Mouse (Mus musculus): ENCODE measurements around the gene Olfr685. TPM values are rescaled to one million over a fixed set of nuclear protein-coding genes. Genes with fewer than 3 reads are reported as not detected.
A peak's percentile ranks its signal among the peaks of the same experiment; 100 is the strongest.

Olfr685 gene
- not detected in 2 replicates for polyA plus RNA-seq (2014; fragmentation: Nextera tagmentation; extraction: Ambion mirVana)

DNA sequence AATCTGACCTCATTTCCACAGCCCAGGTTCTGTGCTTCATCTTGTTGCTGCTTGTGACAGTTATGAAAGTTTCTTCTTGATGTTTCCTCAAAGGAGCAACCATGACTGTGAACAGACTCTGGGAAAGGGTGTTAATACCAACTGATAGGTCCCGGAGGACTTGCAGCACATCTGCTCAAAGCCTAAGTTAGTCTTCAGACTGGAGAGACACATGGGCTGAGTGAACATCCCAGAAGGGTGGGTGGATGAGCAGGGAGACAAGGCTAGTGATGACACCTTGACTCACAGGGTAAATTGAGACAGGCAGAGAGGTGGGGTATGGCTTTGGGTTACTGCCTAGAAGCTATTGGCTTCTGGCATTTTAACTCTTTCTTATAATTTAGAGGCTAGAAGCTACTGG, at the start of gene Olfr685:
Gene Olfr685 (minus strand): TSS at position 101 of the 400 bp plus-strand sequence.
- H3K4me2 ChIP-seq: no peak within 1 kb of the TSS
- H3K4me3 ChIP-seq (ENCODE audit: low read depth, low read length): no peak within 1 kb of the TSS

DNA sequence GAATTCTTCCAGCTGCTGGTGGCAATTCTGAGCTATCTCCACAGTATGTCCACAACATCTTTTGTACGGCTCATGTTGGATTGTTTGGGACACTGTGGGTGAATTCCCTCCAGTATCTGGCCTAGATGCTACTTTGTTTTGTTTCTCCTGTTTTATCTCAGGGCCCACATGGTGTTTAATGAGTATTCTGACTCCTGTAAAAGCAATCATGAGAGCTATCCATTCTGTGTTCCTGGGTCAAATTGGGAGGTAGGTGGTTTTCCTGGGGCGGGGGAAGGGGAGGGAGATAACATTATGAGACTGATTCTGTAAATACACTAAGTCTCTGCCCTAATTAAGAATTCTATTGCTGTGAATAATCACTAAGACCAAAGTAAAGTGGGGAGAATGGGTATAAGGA, 43.6 kb upstream of the Olfr685 start:
- H3K9me3 ChIP-seq (ENCODE audit: control insufficient read depth, low read length): no peaks in the 10 kb centered on the region

More for the DNA sequence above, at the start of gene Olfr685:
- DNase-seq (ENCODE audit: low spot score) (no peak), ATAC-seq (replicated peaks; ENCODE audit: low FRiP score) (no peak)
- 84% methylated on average over 1 of the region's 1 CpGs for WGBS
- no peaks in the 10 kb centered on the region for H3K27me3 ChIP-seq (replicated peaks; ENCODE audit: control insufficient read depth, insufficient read depth, low read length)
- no peaks in the 10 kb centered on the region for H3K36me3 ChIP-seq (ENCODE audit: control insufficient read depth, insufficient read depth, low read length)
- no peak within 1 kb of the TSS for H3K27ac ChIP-seq (ENCODE audit: low read depth, low read length)
- H3K9me3 ChIP-seq (ENCODE audit: control insufficient read depth, low read length): no peaks in the 10 kb centered on the region
- no peaks in the 10 kb centered on the region for H3K4me1 ChIP-seq (replicated peaks; ENCODE audit: control insufficient read depth, insufficient read depth, low read length)
- no peak within 1 kb of the TSS for H3K9ac ChIP-seq (ENCODE audit: low read depth, low read length)

DNA sequence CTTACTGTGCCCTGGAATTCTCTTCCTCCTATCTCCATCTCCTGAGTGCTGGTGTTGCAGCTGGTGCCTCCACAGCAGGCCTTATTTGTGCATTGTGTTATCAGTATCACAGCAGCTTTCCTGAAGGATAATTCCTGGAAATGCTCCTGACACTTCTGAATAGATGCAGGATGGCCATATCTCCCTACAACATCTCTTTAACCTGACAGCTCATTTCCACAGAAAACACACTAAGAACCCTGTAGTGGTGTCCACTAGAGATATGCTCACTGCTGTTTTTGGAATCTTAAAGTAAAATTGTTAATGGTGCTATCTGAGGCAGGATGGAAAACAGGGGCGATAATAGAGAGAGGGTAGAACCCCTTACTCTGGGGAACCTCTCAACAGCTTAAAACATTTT, 42.3 kb upstream of the Olfr685 start:
- Histone ChIP-seq H3K36me3 (ENCODE audit: control insufficient read depth, insufficient read depth, low read length) (no peaks in the 10 kb centered on the region), H3K27ac (ENCODE audit: low read depth, low read length) (no peak overlapping the region), H3K4me3 (ENCODE audit: low read depth, low read length) (no peak overlapping the region), H3K4me2 (no peak overlapping the region), H3K9ac (ENCODE audit: low read depth, low read length) (no peak overlapping the region), H3K27me3 (replicated peaks; ENCODE audit: control insufficient read depth, insufficient read depth, low read length) (no peaks in the 10 kb centered on the region), H3K9me3 (ENCODE audit: control insufficient read depth, low read length) (no peaks in the 10 kb centered on the region), H3K4me1 (replicated peaks; ENCODE audit: control insufficient read depth, insufficient read depth, low read length) (no peaks in the 10 kb centered on the region)
- 67% methylated on average over 1 of the region's 1 CpGs for WGBS
- ATAC-seq (replicated peaks; ENCODE audit: low FRiP score) (peak; percentile 30; the same call in 1 of the 2 replicates), DNase-seq (ENCODE audit: low spot score) (no peak)

More for the DNA sequence above, 43.6 kb upstream of the Olfr685 start:
- no peaks in the 10 kb centered on the region for H3K4me1 ChIP-seq (replicated peaks; ENCODE audit: control insufficient read depth, insufficient read depth, low read length)
- H3K9ac ChIP-seq (ENCODE audit: low read depth, low read length): no peak overlapping the region
- no peaks in the 10 kb centered on the region for H3K27me3 ChIP-seq (replicated peaks; ENCODE audit: control insufficient read depth, insufficient read depth, low read length)
- H3K36me3 ChIP-seq (ENCODE audit: control insufficient read depth, insufficient read depth, low read length): no peaks in the 10 kb centered on the region
- DNase-seq (ENCODE audit: low spot score) (no peak), ATAC-seq (replicated peaks; ENCODE audit: low FRiP score) (no peak)
- 73% methylated on average over 2 of the region's 2 CpGs for WGBS
- no peak overlapping the region for H3K4me2 ChIP-seq
- no peak overlapping the region for H3K27ac ChIP-seq (ENCODE audit: low read depth, low read length)
- no peak overlapping the region for H3K4me3 ChIP-seq (ENCODE audit: low read depth, low read length)

DNA sequence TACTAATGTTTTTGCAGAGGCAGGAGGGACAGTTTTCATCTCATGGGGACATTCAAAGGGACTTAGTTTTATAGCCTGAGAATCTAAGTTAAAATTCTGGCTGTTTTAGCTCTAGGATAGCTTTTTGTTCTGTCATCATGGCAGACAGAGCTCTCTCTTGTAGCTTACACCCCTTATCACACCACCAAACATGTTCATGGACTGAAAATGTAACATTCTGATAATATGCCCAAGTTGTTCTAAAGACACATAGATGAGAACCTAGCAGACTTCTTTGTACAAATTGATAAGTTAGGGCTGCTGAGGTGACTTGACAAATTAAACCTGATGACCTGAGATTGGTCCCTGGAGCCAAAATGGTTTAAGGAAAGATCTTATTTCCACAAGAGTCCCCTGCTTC, 40.9 kb upstream of the Olfr685 start:
- H3K4me3 ChIP-seq (ENCODE audit: low read depth, low read length): no peak overlapping the region
- ATAC-seq (replicated peaks; ENCODE audit: low FRiP score) (peak; percentile 80), DNase-seq (ENCODE audit: low spot score) (no peak)
- H3K27me3 ChIP-seq (replicated peaks; ENCODE audit: control insufficient read depth, insufficient read depth, low read length): no peaks in the 10 kb centered on the region
- H3K4me1 ChIP-seq (replicated peaks; ENCODE audit: control insufficient read depth, insufficient read depth, low read length): no peaks in the 10 kb centered on the region
- H3K9ac ChIP-seq (ENCODE audit: low read depth, low read length): no peak overlapping the region
- H3K9me3 ChIP-seq (ENCODE audit: control insufficient read depth, low read length): no peaks in the 10 kb centered on the region
- no peak overlapping the region for H3K27ac ChIP-seq (ENCODE audit: low read depth, low read length)
- H3K4me2 ChIP-seq: no peak overlapping the region
- no peaks in the 10 kb centered on the region for H3K36me3 ChIP-seq (ENCODE audit: control insufficient read depth, insufficient read depth, low read length)

DNA sequence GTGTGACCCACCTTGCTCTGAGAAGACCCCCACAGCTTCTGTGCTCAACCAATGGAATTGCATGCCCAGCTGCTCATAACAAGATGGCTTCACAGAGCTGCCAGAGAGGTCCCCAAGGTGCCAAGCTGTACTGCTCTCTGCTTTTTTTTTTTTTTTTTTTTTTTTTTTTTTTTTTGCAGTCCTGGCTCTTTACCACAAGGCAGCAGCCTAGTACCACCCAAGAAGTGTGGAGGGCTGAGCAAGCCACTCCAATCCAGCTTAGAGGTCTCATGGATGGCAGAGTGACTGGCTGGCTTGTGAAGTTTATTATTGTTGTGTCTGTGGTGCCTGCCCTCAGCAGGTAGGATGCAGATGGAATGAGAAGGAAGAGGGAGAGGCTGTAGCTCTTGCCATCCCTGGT, 40.3 kb upstream of the Olfr685 start:
- Histone ChIP-seq H3K36me3 (ENCODE audit: control insufficient read depth, insufficient read depth, low read length) (no peaks in the 10 kb centered on the region), H3K4me2 (no peak overlapping the region), H3K9ac (ENCODE audit: low read depth, low read length) (no peak overlapping the region), H3K9me3 (ENCODE audit: control insufficient read depth, low read length) (no peaks in the 10 kb centered on the region), H3K27ac (ENCODE audit: low read depth, low read length) (no peak overlapping the region), H3K27me3 (replicated peaks; ENCODE audit: control insufficient read depth, insufficient read depth, low read length) (no peaks in the 10 kb centered on the region), H3K4me3 (ENCODE audit: low read depth, low read length) (no peak overlapping the region), H3K4me1 (replicated peaks; ENCODE audit: control insufficient read depth, insufficient read depth, low read length) (no peaks in the 10 kb centered on the region)
- ATAC-seq (replicated peaks; ENCODE audit: low FRiP score) (peak; percentile 59; the same call in 1 of the 2 replicates), DNase-seq (ENCODE audit: low spot score) (no peak)

DNA sequence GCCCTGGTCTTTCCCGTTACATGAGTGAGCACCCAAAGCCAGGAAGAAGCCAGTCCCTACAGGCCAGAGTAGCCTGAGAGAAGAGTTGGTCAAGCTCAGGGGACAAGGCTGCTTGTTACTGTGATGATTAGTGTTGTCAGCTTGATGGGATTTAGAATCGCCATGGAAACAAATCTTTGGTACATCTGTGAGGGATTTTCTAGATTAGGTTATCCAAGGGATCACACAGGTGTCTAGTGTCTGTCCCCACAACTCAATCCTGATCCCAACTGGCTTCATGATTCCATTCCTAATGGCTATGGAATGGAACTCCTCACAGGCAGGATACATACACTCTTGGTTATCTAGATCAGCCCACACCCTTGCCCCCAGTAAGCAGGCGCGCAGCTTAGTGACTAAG, 32.5 kb upstream of the Olfr685 start:
- Histone ChIP-seq H3K36me3 (ENCODE audit: control insufficient read depth, insufficient read depth, low read length) (no peaks in the 10 kb centered on the region), H3K27ac (ENCODE audit: low read depth, low read length) (no peak overlapping the region), H3K4me1 (replicated peaks; ENCODE audit: control insufficient read depth, insufficient read depth, low read length) (no peaks in the 10 kb centered on the region), H3K4me2 (no peak overlapping the region), H3K4me3 (ENCODE audit: low read depth, low read length) (no peak overlapping the region), H3K9me3 (ENCODE audit: control insufficient read depth, low read length) (no peaks in the 10 kb centered on the region), H3K9ac (ENCODE audit: low read depth, low read length) (no peak overlapping the region), H3K27me3 (replicated peaks; ENCODE audit: control insufficient read depth, insufficient read depth, low read length) (no peaks in the 10 kb centered on the region)
- 72% methylated on average over 4 of the region's 4 CpGs for WGBS
- no peak for DNase-seq (ENCODE audit: low spot score)
- ATAC-seq (replicated peaks; ENCODE audit: low FRiP score): no peak

DNA sequence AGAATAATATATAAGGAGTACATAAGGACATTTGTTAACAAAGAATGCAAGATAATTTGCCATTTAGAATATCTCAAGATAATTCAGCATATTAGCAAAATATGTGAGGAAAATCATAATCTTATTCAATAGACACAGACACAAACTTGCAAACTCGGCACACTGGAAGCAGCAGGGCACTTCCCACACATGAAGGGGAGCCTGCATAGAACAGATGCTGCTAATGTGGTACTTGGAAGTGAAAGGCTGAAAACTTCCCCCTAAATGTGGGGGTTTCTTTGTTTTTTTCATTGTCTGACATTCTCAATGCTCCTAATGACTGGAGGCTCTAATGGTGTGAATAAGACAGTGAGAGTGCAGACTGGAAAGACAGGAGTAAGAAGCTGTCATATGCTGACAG, 28.9 kb upstream of the Olfr685 start:
- Histone ChIP-seq H3K27me3 (replicated peaks; ENCODE audit: control insufficient read depth, insufficient read depth, low read length) (no peaks in the 10 kb centered on the region), H3K27ac (ENCODE audit: low read depth, low read length) (no peak overlapping the region), H3K4me3 (ENCODE audit: low read depth, low read length) (no peak overlapping the region), H3K4me1 (replicated peaks; ENCODE audit: control insufficient read depth, insufficient read depth, low read length) (no peaks in the 10 kb centered on the region), H3K9me3 (ENCODE audit: control insufficient read depth, low read length) (no peaks in the 10 kb centered on the region), H3K4me2 (no peak overlapping the region), H3K9ac (ENCODE audit: low read depth, low read length) (no peak overlapping the region), H3K36me3 (ENCODE audit: control insufficient read depth, insufficient read depth, low read length) (no peaks in the 10 kb centered on the region)
- DNase-seq (ENCODE audit: low spot score): no peak
- WGBS: 59% methylated on average over 1 of the region's 1 CpGs
- no peak for ATAC-seq (replicated peaks; ENCODE audit: low FRiP score)

DNA sequence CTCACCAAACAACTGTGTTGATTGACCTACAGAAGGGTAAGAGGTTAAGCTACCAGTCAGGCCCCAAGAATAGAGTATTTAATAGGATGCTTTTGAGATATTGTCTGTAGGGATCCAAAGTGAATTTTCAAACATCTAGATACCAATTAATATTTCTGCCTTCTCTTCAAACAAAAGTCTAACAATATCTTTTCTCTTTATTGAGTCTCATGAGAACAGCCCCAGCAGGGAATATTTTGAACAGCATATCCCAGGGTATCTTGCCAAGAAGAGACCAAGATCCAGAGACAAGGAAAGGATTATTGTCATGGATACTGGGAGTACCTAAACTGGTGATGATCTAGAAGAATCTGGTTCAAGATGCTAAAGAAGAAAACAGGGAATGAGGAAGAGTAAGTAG, 21.6 kb upstream of the Olfr685 start, which contains the start of gene Olfr686:
Gene Olfr686 (minus strand): TSS at position 101 of the 400 bp plus-strand sequence.
- no peak within 1 kb of the TSS for H3K4me3 ChIP-seq (ENCODE audit: low read depth, low read length)
- ATAC-seq (replicated peaks; ENCODE audit: low FRiP score) (no peak), DNase-seq (ENCODE audit: low spot score) (no peak)
- H3K27me3 ChIP-seq (replicated peaks; ENCODE audit: control insufficient read depth, insufficient read depth, low read length): no peaks in the 10 kb centered on the region
- no peak within 1 kb of the TSS for H3K4me2 ChIP-seq
- H3K4me1 ChIP-seq (replicated peaks; ENCODE audit: control insufficient read depth, insufficient read depth, low read length): no peaks in the 10 kb centered on the region
- no peaks in the 10 kb centered on the region for H3K9me3 ChIP-seq (ENCODE audit: control insufficient read depth, low read length)
- H3K36me3 ChIP-seq (ENCODE audit: control insufficient read depth, insufficient read depth, low read length): no peaks in the 10 kb centered on the region
- H3K27ac ChIP-seq (ENCODE audit: low read depth, low read length): no peak within 1 kb of the TSS
- H3K9ac ChIP-seq (ENCODE audit: low read depth, low read length): no peak within 1 kb of the TSS

DNA sequence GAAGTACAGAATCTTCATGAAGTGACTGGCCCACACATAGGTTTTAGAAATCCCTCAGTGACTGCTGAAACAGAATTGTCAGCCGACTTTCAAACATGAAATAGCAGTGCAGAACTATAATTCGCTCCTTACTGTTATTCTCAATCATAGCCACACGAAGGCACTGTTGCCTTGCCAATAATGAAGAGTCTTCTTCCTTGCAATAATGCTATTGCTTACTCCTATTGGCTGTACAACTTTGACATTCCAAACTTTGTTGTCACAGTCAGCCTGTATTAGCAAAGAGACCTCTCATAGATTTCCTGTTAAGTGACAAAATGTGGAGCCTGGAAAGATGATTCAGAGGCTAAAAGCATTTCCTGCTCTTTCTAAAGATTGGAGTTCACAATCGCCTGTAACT, 15.0 kb downstream of the Olfr685 start:
- no peak for ATAC-seq (replicated peaks; ENCODE audit: low FRiP score)

More for the DNA sequence above, 15.0 kb downstream of the Olfr685 start:
- Histone ChIP-seq H3K36me3 (ENCODE audit: control insufficient read depth, insufficient read depth, low read length) (no peaks in the 10 kb centered on the region), H3K27ac (ENCODE audit: low read depth, low read length) (no peak overlapping the region), H3K4me2 (no peak overlapping the region), H3K9ac (ENCODE audit: low read depth, low read length) (no peak overlapping the region), H3K4me3 (ENCODE audit: low read depth, low read length) (no peak overlapping the region), H3K9me3 (ENCODE audit: control insufficient read depth, low read length) (no peaks in the 10 kb centered on the region), H3K27me3 (replicated peaks; ENCODE audit: control insufficient read depth, insufficient read depth, low read length) (no peaks in the 10 kb centered on the region), H3K4me1 (replicated peaks; ENCODE audit: control insufficient read depth, insufficient read depth, low read length) (no peaks in the 10 kb centered on the region)
- WGBS: 46% methylated on average over 4 of the region's 4 CpGs
- DNase-seq (ENCODE audit: low spot score): no peak

Measured in liver, embryonic 11.5 days (tissue).